Mouse (Mus musculus): ENCODE results near the gene Gm49394.

Gene Gm49394

DNA sequence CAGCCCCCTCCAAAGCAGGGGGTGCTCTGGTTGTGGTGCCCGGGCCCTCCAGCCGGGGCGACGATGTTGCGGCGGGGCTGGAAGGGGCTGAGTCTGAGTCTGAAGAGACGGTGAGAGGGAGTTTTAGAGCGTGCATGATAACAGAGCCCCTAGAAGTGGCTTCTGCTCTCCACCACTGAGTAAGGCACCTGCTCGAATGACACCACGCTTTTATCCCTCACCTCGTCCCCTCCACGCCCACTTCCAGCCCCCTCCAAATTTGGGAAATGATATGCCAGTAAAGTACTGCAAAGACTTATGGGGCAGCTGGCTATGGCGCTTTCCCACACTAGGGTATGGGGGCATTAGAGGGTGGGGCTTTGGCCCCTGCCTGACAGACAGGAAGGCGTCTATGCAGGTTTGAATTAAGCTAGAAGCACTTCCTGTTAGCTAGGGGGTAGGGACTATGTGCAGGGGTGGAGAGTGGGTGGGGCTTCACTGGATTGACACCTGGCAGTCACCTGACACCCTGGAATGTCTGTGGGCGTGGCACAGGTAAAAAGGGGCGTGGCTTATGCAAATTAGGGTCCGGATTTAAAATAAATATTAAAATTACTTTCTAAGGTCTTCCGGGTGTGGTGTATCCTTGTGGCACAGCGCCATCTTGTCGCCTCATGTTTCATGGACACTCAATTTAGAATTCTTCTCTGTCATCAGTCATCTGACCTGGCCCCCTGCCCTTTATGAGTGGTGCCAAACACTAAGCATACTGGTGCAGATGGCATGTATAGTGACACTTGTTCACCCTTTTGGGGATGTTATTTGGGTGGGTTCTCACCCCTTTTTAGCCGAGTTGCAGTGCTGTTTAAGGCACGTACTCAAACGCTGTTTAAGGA is at the start of gene Gm49394:
Gm49394 (minus strand) TSS at position 192 of the 875 bp plus-strand sequence.
- DNase-seq (ENCODE audit: extremely low read depth, low read depth, low spot score) = no peak

- DNase-seq (ENCODE audit: extremely low read depth, low read depth, low spot score) = no peak
Measured at GRCm38 (mm10) chr7:142714783-142715498, 45.2 kb upstream of the Gm49394 start.

GRCm38 (mm10) chr7:142706873-142707272 is 37.1 kb upstream of the Gm49394 start:
- no peak for DNase-seq (ENCODE audit: extremely low read depth, low read depth, low spot score)

DNA sequence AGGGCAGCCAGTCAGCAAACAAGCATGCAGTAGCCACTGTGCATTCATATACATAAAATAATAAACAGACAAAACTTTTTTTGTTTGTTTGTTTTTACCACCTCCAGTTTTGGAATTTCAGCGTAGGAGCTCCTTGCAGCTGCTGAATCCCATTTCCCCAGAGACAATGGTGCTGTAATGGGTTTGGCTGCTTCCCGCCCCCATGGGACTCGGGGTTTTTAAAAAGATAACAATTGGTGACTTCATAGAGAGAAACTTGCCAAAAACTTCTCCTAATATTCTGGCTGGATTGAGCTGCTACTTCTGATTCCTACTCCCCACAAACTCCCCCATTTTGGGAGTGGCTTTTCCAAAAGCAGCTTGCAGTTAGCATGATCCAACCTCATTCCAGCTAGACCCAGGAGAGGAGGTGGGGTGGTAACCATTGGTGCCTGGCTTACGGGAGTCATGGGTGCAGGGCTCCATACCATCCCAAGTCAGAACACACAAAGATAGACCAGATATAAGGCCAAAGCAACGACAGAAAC is 29.7 kb upstream of the Gm49394 start:
- DNase-seq (ENCODE audit: extremely low read depth, low read depth, low spot score) = no peak

- DNase-seq (ENCODE audit: extremely low read depth, low read depth, low spot score) = no peak
Measured at GRCm38 (mm10) chr7:142678611-142679010, 8.9 kb upstream of the Gm49394 start.

- DNase-seq (ENCODE audit: extremely low read depth, low read depth, low spot score) = no peak
Measured at GRCm38 (mm10) chr7:142675644-142676043, 5.9 kb upstream of the Gm49394 start.

- no peak for DNase-seq (ENCODE audit: extremely low read depth, low read depth, low spot score)
Measured at GRCm38 (mm10) chr7:142675141-142675540, 5.4 kb upstream of the Gm49394 start.

DNA sequence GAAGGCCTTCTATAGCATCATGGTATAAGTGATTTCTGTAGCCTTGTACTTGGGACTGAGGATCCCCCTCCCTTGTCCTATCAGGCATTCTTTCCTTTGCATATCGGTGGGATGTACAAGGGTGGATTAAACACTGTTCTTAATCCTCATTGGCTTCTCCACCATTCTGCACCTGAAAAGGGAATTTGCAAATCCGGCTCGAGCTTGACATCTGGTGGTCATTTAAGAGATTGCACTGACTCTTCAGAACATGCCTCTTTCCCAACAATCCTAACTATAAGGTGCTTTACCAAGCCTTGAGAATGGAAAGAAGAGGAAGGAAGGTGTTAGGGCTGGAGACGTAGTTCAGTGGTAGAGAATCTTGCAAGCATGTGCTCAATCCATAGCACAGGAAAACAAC is 2.4 kb upstream of the Gm49394 start:
- DNase-seq (ENCODE audit: extremely low read depth, low read depth, low spot score) = no peak

GRCm38 (mm10) chr7:142671067-142671466 is 1.3 kb upstream of the Gm49394 start:
- no peak for DNase-seq (ENCODE audit: extremely low read depth, low read depth, low spot score)

GRCm38 (mm10) chr7:142668328-142668727 is 1.4 kb downstream of the Gm49394 start:
- no peak for DNase-seq (ENCODE audit: extremely low read depth, low read depth, low spot score)

DNA sequence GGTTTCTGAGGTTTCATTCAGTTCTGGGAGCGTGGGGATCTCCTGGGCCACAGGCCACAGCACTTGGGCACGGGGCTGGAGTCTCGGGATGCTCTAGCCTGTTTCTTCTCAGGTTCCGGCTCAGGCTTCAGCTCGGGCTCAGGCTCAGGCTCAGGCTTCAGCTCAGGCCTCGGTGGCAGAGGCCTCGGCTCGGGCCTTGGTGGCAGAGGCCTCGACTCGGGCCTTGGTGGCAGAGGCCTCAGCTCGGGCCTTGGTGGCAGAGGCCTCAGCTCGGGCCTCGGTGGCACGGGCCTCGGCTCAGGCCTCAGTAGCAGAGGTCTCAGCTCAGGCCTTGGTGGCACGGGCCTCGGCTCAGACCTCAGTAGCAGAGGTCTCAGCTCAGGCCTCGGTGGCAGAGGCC is 2.2 kb downstream of the Gm49394 start:
- DNase-seq (ENCODE audit: extremely low read depth, low read depth, low spot score) = no peak

DNA sequence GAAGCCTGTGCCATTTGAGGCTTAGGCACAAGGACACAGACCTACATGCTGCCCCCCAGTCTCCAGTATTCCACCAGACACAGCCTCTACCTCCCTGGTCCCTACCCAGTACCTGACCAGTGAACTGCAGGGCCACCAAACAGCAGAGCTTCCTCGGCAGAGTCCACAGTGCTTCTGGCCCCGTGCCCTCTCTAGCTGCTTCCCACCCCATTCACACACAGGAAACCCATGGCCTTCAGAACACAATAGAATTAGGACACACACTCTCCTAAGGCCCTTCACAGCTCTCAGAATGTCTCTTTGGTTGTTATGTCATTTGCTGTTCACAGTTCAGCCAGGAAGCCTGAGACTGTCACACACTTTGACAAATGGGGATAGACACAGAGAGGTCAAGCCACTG is 3.1 kb downstream of the Gm49394 start, which contains the start of gene Igf2:
Igf2 (minus strand) TSS at position 158 of the 400 bp plus-strand sequence.
- no peak for DNase-seq (ENCODE audit: extremely low read depth, low read depth, low spot score)

DNA sequence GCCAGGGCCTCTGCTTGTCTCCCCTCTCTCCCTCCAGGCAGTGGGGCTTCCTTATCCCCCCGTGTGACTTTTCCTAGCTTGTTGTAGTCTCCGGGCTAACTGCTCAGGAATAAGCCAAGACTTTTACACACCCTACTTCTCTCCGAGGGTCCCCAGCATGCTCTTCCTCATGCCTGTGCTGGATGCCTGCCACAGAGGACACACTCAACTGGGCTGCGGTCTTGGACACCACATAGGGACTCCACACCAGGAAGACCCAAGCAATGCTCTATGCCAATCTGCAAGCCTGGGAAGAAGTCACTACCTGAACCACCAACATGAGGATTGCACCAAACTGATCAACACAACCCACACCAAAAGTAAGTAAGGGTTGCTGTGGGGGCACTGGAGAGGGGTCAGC is 3.6 kb downstream of the Gm49394 start:
- DNase-seq (ENCODE audit: extremely low read depth, low read depth, low spot score) = no peak

GRCm38 (mm10) chr7:142665364-142665763 is 4.4 kb downstream of the Gm49394 start:
- no peak for DNase-seq (ENCODE audit: extremely low read depth, low read depth, low spot score)

DNA sequence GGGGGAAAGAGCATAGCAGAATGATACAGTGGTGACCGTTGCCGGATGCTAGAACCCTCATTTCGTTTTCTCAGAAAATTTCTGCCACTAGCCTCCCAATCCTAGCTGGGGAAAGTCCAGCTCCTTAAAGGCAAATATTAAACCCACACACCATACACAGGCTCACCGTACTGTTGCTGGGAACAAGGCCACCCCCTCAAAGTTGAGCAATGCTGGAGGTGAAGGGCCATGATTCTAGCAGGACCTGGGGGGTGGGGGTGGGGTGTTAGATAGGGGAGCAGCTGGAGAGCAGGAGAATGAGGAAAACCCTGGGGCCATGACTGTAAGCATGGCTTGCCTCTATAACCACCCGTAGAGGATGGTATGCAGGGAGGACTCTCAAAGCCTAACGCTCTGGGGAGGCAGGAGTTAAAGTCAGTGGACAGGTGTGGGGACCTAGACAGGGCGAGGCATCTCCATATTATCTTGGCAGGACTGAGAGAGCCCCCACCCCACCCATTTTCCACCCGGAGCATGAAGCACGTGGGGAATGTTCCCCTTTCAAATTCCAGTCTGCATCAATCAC is 5.2 kb downstream of the Gm49394 start:
- no peak for DNase-seq (ENCODE audit: extremely low read depth, low read depth, low spot score)

DNA sequence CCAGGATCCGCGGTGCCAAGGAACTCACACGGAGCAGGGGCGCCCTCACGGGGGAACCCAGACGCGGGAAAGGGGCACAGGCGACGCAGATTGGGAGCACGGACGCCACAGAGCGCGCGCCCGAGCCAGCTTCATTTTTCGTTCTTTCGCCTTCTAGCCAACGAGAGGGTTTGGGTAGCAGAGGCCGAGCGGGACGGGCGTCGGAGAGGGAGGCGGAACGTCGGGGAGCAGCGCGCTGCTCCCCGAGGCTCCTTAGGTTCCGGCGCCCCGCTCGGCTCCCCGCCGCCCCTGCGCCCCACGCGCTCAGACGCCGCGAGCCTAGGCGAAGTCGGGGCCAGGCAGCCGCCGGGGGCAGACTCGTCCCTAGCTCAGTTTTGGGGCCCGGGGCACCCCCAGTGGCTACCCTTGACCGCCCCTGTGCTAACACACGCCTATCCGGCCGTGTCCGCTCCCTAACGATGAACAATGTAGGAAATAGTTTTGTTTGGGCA is 5.8 kb downstream of the Gm49394 start:
- DNase-seq (ENCODE audit: extremely low read depth, low read depth, low spot score) = no peak

- DNase-seq (ENCODE audit: extremely low read depth, low read depth, low spot score) = no peak
Measured at GRCm38 (mm10) chr7:142663151-142663550, 6.6 kb downstream of the Gm49394 start.

DNA sequence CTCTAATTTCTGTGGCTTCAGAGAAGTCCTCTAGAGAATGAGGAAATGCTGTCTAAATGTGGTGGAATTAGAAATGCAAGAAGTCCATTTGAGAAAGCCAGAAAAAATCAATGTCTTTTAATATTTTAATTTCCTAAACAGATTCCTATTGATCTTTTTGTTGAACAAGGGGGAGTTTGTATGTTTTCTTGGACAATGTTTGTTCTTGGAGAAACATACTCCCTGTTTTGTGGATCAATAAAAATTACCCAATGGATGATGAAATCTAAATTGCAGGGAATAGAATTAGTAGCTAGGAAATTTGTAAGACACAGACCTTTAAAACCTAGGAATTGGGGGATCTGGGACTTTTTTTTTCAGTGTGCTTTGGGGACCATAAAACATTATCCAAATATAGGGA is 7.9 kb downstream of the Gm49394 start:
- no peak for DNase-seq (ENCODE audit: extremely low read depth, low read depth, low spot score)

- no peak for DNase-seq (ENCODE audit: extremely low read depth, low read depth, low spot score)
Measured at GRCm38 (mm10) chr7:142661046-142661445, 8.7 kb downstream of the Gm49394 start.

DNA sequence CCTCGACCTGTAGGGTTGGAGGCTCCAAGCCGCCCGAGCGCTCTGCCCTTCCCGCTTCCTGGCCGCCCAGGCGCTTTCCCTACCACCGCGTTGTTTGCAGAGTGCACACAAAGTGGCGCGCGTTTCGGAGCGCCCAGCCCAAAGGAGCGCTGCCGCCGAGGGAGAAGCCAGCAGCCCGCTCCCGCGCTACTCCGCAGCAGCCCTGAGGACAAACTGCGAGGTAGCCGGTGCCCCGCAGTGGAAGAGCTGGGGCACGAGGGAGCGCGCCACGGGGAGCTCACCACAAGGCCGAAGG is 9.1 kb downstream of the Gm49394 start:
- no peak for DNase-seq (ENCODE audit: extremely low read depth, low read depth, low spot score)

GRCm38 (mm10) chr7:142659767-142660650 is 9.7 kb downstream of the Gm49394 start:
- DNase-seq (ENCODE audit: extremely low read depth, low read depth, low spot score) = no peak

All from fat pad, adult 2 months (tissue).